Mouse (Mus musculus) embryonic facial prominence, embryonic 13.5 days (tissue): ENCODE measurements around the gene Flot1. TPM values are rescaled to one million over a fixed set of nuclear protein-coding genes. Genes with fewer than 3 reads are reported as not detected.
"Not testable (repeated sequence)": the region's sequence is repeated elsewhere in the genome, so short reads cannot be mapped to it uniquely, and the experiment has no call there.

ENCODE experiments used
- ATAC-seq: fragments of 200-750 bp; cut with Nextera tagmentation; 2 replicates; pipeline ENCODE4 v1.8.0; 2017; ENCODE audit warnings: low read depth; ENCODE audit not compliant: insufficient number of reproducible peaks, insufficient read depth, low FRiP score, low TSS enrichment
- H3K27ac ChIP-seq: fragments of 300-500 bp; sonication (generic); 2 replicates; pipeline ENCODE4 v1.5.1; 2015; ENCODE audit warnings: moderate library complexity, mild to moderate bottlenecking, inconsistent platforms
- H3K27me3 ChIP-seq: fragments of 300-500 bp; sonication (generic); 2 replicates; pipeline ENCODE4 v1.6.1; 2015; ENCODE audit warnings: mild to moderate bottlenecking, inconsistent platforms
- H3K36me3 ChIP-seq: fragments of 300-500 bp; sonication (generic); 2 replicates; pipeline ENCODE4 v1.6.1; 2015; ENCODE audit warnings: mild to moderate bottlenecking, inconsistent platforms
- H3K4me1 ChIP-seq: fragments of 300-500 bp; sonication (generic); 2 replicates; pipeline ENCODE4 v1.6.1; 2015; ENCODE audit warnings: inconsistent platforms
- H3K4me2 ChIP-seq: fragments of 300-500 bp; sonication (generic); 2 replicates; pipeline ENCODE4 v1.6.1; 2015; ENCODE audit warnings: moderate library complexity, mild to moderate bottlenecking, inconsistent platforms
- H3K4me3 ChIP-seq: fragments of 300-500 bp; sonication (generic); 2 replicates; pipeline ENCODE4 v1.5.1; 2015; ENCODE audit warnings: mild to moderate bottlenecking, inconsistent platforms
- H3K9ac ChIP-seq: fragments of 300-500 bp; sonication (generic); 2 replicates; pipeline ENCODE4 v1.6.1; 2015; ENCODE audit warnings: mild to moderate bottlenecking, inconsistent platforms
- H3K9me3 ChIP-seq: fragments of 300-500 bp; sonication (generic); 2 replicates; pipeline ENCODE4 v1.6.1; 2016; ENCODE audit warnings: inconsistent platforms
- WGBS: fragments of 180-500 bp; shearing (Covaris S2); methylation state at CpG from one replicate; pipeline ENCODE4 v1.1.7; 2015; ENCODE audit warnings: mixed read lengths; 5-methylcytosine and 5-hydroxymethylcytosine counted together
- polyA plus RNA-seq: library from polyadenylated mRNA; unstranded; fragments of >200 nt; fragmentation: Nextera tagmentation; extraction: Ambion mirVana; gene quantifications from 2 replicates; pipeline ENCODE4 v1.2.1, GENCODE M21; 2015

The Flot1 gene
- polyA plus RNA-seq, 1 experiment from 2014 or later: 61.0 TPM

- peaks cover 38% of the 10 kb centered on the region for H3K36me3 ChIP-seq
- H3K9me3 ChIP-seq: no peaks in the 10 kb centered on the region
- peak within 1 kb of the TSS; percentile 99 for H3K9ac ChIP-seq
- H3K4me3 ChIP-seq: peak within 1 kb of the TSS; percentile 86
- ATAC-seq: peak; percentile 83
- no peaks in the 10 kb centered on the region for H3K27me3 ChIP-seq
- WGBS: under 1% methylated on average over 29 of the region's 29 CpGs
- H3K4me1 ChIP-seq: peaks cover 44% of the 10 kb centered on the region
- peak within 1 kb of the TSS; percentile 90 for H3K4me2 ChIP-seq
- peak within 1 kb of the TSS; percentile 98 for H3K27ac ChIP-seq
Measured at GRCm38 (mm10) chr17:35838122-35838544, 15.1 kb downstream of the Flot1 start, which contains the start of gene Tubb5. TSS of gene Tubb5 (minus strand) at chr17:35838306.

GRCm38 (mm10) chr17:35838570-35838969 is 15.5 kb downstream of the Flot1 start:
- ATAC-seq: no peak
- Histone ChIP-seq H3K36me3 (peaks cover 34% of the 10 kb centered on the region), H3K27me3 (no peaks in the 10 kb centered on the region), H3K4me2 (peak overlapping the region; percentile 64), H3K27ac (peak overlapping the region; percentile 98), H3K9ac (peak overlapping the region; percentile 99), H3K9me3 (no peaks in the 10 kb centered on the region), H3K4me1 (peaks cover 44% of the 10 kb centered on the region), H3K4me3 (peak overlapping the region; percentile 86)
- WGBS: 0% methylated on average over 5 of the region's 5 CpGs

GRCm38 (mm10) chr17:35839002-35839401 is 16.0 kb downstream of the Flot1 start:
- H3K9me3 ChIP-seq, ATAC-seq, H3K27me3 ChIP-seq: not testable (repeated sequence)
- H3K9ac ChIP-seq: peak overlapping the region; percentile 99
- peak overlapping the region; percentile 98 for H3K27ac ChIP-seq
- H3K4me3 ChIP-seq: peak overlapping the region; percentile 86
- H3K4me1 ChIP-seq: peaks cover 41% of the 10 kb centered on the region
- H3K4me2 ChIP-seq: peak overlapping the region; percentile 64
- H3K36me3 ChIP-seq: peaks cover 29% of the 10 kb centered on the region
- 42% methylated on average over 3 of the region's 3 CpGs for WGBS

- Histone ChIP-seq H3K36me3 (peaks cover 27% of the 10 kb centered on the region), H3K27me3 (no peaks in the 10 kb centered on the region), H3K4me2 (peak overlapping the region; percentile 72), H3K4me1 (peaks cover 26% of the 10 kb centered on the region), H3K9me3 (no peaks in the 10 kb centered on the region), H3K27ac (peak overlapping the region; percentile 65), H3K9ac (peak overlapping the region; percentile 64), H3K4me3 (peak overlapping the region; percentile 59)
- WGBS: 56% methylated on average over 14 of the region's 14 CpGs
- ATAC-seq: no peak
Measured at GRCm38 (mm10) chr17:35840561-35840960, 17.5 kb downstream of the Flot1 start.

- under 1% methylated on average over 59 of the region's 59 CpGs for WGBS
- peak; percentile 87 for ATAC-seq
Measured at GRCm38 (mm10) chr17:35841076-35841950, 18.3 kb downstream of the Flot1 start, which contains the start of gene Mdc1. TSS of gene Mdc1 (plus strand) at chr17:35841515.

GRCm38 (mm10) chr17:35842006-35842405 is 19.0 kb downstream of the Flot1 start:
- Histone ChIP-seq H3K27ac (peak overlapping the region; percentile 87), H3K27me3 (no peaks in the 10 kb centered on the region), H3K4me1 (peaks cover 17% of the 10 kb centered on the region), H3K9ac (peak overlapping the region; percentile 77), H3K4me2 (peak overlapping the region; percentile 72), H3K9me3 (no peaks in the 10 kb centered on the region), H3K36me3 (peaks cover 27% of the 10 kb centered on the region), H3K4me3 (peak overlapping the region; percentile 59)
- no peak for ATAC-seq
- WGBS: 18% methylated on average over 11 of the region's 11 CpGs

More at GRCm38 (mm10) chr17:35841076-35841950, 18.3 kb downstream of the Flot1 start, which contains the start of gene Mdc1:
- no peaks in the 10 kb centered on the region for H3K27me3 ChIP-seq
- peak within 1 kb of the TSS; percentile 59 for H3K4me3 ChIP-seq
- H3K27ac ChIP-seq: peak within 1 kb of the TSS; percentile 87
- peak within 1 kb of the TSS; percentile 72 for H3K4me2 ChIP-seq
- H3K9ac ChIP-seq: peak within 1 kb of the TSS; percentile 77
- peaks cover 19% of the 10 kb centered on the region for H3K4me1 ChIP-seq
- H3K36me3 ChIP-seq: peaks cover 27% of the 10 kb centered on the region
- no peaks in the 10 kb centered on the region for H3K9me3 ChIP-seq

- no peak overlapping the region for H3K9ac ChIP-seq
Measured at GRCm38 (mm10) chr17:35843514-35843913, 20.5 kb downstream of the Flot1 start.

GRCm38 (mm10) chr17:35848112-35848511 is 25.1 kb downstream of the Flot1 start:
- Histone ChIP-seq H3K36me3 (peaks cover 85% of the 10 kb centered on the region), H3K4me1 (no peaks in the 10 kb centered on the region), H3K27me3 (no peaks in the 10 kb centered on the region), H3K9ac (0 out of 2 replicates have a peak overlapping the region, but pooled peaks have one; percentile 52), H3K9me3 (no peaks in the 10 kb centered on the region), H3K27ac (no peak overlapping the region), H3K4me3 (no peak overlapping the region), H3K4me2 (no peak overlapping the region)
- WGBS: 69% methylated on average over 1 of the region's 1 CpGs
- ATAC-seq: no peak

More at GRCm38 (mm10) chr17:35843514-35843913, 20.5 kb downstream of the Flot1 start:
- Histone ChIP-seq H3K4me1 (peaks cover 17% of the 10 kb centered on the region), H3K27ac (no peak overlapping the region), H3K27me3 (no peaks in the 10 kb centered on the region), H3K4me3 (no peak overlapping the region), H3K4me2 (no peak overlapping the region), H3K36me3 (peaks cover 43% of the 10 kb centered on the region), H3K9me3 (no peaks in the 10 kb centered on the region)
- ATAC-seq: no peak
- 93% methylated on average over 3 of the region's 3 CpGs for WGBS

- Histone ChIP-seq H3K4me3 (no peak overlapping the region), H3K4me2 (no peak overlapping the region), H3K36me3 (peaks cover 88% of the 10 kb centered on the region), H3K4me1 (no peaks in the 10 kb centered on the region), H3K9ac (no peak overlapping the region), H3K27me3 (no peaks in the 10 kb centered on the region), H3K9me3 (no peaks in the 10 kb centered on the region), H3K27ac (no peak overlapping the region)
- WGBS: 86% methylated on average over 3 of the region's 3 CpGs
- ATAC-seq: no peak
Measured at GRCm38 (mm10) chr17:35850974-35851373, 27.9 kb downstream of the Flot1 start.

- no peak overlapping the region for H3K27ac ChIP-seq
- 89% methylated on average over 1 of the region's 1 CpGs for WGBS
- no peak for ATAC-seq
- H3K4me2 ChIP-seq: no peak overlapping the region
- H3K36me3 ChIP-seq: peaks cover 39% of the 10 kb centered on the region
- no peaks in the 10 kb centered on the region for H3K27me3 ChIP-seq
- H3K4me3 ChIP-seq: no peak overlapping the region
- no peak overlapping the region for H3K9ac ChIP-seq
- peaks cover 11% of the 10 kb centered on the region for H3K4me1 ChIP-seq
- no peaks in the 10 kb centered on the region for H3K9me3 ChIP-seq
Measured at GRCm38 (mm10) chr17:35859371-35859770, 36.3 kb downstream of the Flot1 start.

- Histone ChIP-seq H3K4me2 (no peak overlapping the region), H3K36me3 (peaks cover 34% of the 10 kb centered on the region), H3K4me3 (no peak overlapping the region), H3K27me3 (no peaks in the 10 kb centered on the region), H3K4me1 (peaks cover 16% of the 10 kb centered on the region), H3K27ac (no peak overlapping the region), H3K9ac (no peak overlapping the region), H3K9me3 (no peaks in the 10 kb centered on the region)
- ATAC-seq: no peak
- WGBS: 68% methylated on average over 2 of the region's 2 CpGs
Measured at GRCm38 (mm10) chr17:35859835-35860234, 36.8 kb downstream of the Flot1 start.

- no peaks in the 10 kb centered on the region for H3K27me3 ChIP-seq
- peak overlapping the region; percentile 96 for H3K27ac ChIP-seq
- no peak for ATAC-seq
- H3K9ac ChIP-seq: peak overlapping the region; percentile 79
- WGBS: 3% methylated on average over 12 of the region's 12 CpGs
- H3K4me2 ChIP-seq: peak overlapping the region; percentile 71
- no peaks in the 10 kb centered on the region for H3K9me3 ChIP-seq
- H3K4me1 ChIP-seq: peaks cover 20% of the 10 kb centered on the region
- peak overlapping the region; percentile 75 for H3K4me3 ChIP-seq
- H3K36me3 ChIP-seq: peaks cover 31% of the 10 kb centered on the region
Measured at GRCm38 (mm10) chr17:35860831-35861197, 37.8 kb downstream of the Flot1 start.
